Mouse (Mus musculus) thymus, adult 2 months (tissue): Measurements from ENCODE around the gene Gm10964.

ENCODE experiments used
- CTCF ChIP-seq: fragments of 200-500 bp; IDR thresholded peaks from 2 replicates; pipeline ENCODE4 v1.5.1; 2012; ENCODE audit warnings: mild to moderate bottlenecking, control low read depth, low read length, moderate library complexity, borderline replicate concordance; ENCODE audit not compliant: control insufficient read depth, poor library complexity, insufficient read depth; ENCODE audit errors: extremely low read depth
- POLR2A ChIP-seq: fragments of 200-500 bp; IDR thresholded peaks from 2 replicates; pipeline ENCODE4 v1.6.1; 2012; ENCODE audit warnings: mild to moderate bottlenecking, low read length, control low read depth, moderate library complexity; ENCODE audit not compliant: control insufficient read depth, poor library complexity, insufficient read depth; ENCODE audit errors: extremely low read depth

DNA sequence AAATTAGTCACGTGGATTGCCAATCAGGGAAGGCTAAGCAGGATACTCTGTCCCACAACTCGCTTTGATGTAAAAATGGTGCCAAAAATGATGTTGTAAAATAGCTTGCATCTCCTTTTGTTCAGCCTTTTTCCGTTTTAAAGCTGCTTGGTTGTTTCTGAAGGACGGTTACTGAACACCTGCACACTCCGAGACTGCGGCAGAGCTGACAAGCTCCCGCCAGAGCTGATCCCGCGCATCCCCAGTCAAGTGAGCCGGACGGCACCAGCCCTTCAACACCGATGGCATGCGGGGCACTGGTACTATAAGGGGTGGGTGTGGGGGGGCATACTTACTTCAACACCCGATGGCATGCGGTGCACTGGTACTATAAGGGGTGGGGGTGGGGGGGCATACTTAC, 34.8 kb downstream of the Gm10964 start:
- TF ChIP-seq CTCF: no peak
- TF ChIP-seq POLR2A: peak; percentile 84
